Mouse (Mus musculus): ENCODE data around the gene Efhc1.

Gene Efhc1

DNA sequence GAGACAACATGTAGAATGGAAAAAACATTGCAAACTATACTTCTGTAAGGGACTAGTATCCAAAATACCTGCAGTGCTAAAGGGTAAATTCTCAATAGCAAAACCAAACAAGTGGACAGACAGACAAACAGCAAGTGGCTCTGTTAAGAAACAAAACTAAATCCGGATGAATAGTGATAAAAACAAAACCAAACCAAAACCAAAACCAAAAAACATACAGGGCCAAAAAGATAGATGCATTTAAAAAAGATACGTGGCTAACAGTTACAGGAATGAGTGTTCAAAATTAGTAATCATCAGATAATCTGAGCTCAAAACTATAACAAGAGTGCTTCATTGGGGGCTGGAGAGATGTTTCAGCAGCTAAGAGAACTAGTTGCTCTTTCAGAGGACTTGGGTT lies 18.2 kb downstream of the Efhc1 start:
- peaks cover 14% of the 10 kb centered on the region for H3K4me1 ChIP-seq (replicated peaks; ENCODE audit: low read depth, low read length)
- no peak overlapping the region for H3K4me3 ChIP-seq (replicated peaks; ENCODE audit: low read length)
- TF ChIP-seq CTCF (conservative IDR thresholded peaks at IDR 0.05; ENCODE audit: low read length), result no peak
- TF ChIP-seq NANOG (IDR thresholded peaks at IDR 0.05; ENCODE audit: borderline replicate concordance, low read length), result no peak
- TF ChIP-seq POU5F1 (IDR thresholded peaks at IDR 0.05; ENCODE audit: borderline replicate concordance, low read length), result no peak
- no peaks in the 10 kb centered on the region; the same call in 1 of the 2 replicates for H3K9me3 ChIP-seq (ENCODE audit: low read length)
- no peaks in the 10 kb centered on the region for H3K36me3 ChIP-seq (ENCODE audit: insufficient read depth, low read length)
- no peaks in the 10 kb centered on the region for H3K27me3 ChIP-seq (ENCODE audit: insufficient read depth, low read length)

DNA sequence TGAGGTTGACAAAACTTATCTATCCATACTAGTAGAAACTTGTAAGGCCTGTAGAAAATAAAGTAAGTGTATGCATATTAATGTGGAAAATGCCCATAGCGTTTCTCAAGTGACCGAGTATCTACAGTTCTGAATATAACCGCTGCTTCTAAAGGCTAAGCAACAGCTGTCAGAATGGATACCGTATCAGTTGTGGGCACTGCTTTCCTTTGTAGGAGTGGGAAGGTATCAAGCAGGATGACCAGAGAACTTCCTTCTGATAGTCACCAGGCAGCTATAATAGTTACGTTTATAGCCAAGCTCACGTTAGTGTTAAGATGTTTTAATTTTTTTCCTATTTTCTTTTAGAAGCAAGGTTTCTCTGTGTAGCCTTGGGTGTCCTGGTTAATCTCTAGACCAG lies 22.0 kb downstream of the Efhc1 start:
- Histone ChIP-seq H3K9me3 (ENCODE audit: low read length) (0 out of 2 replicates have a peak, but pooled peaks cover 10% of the 10 kb centered on the region), H3K4me1 (replicated peaks; ENCODE audit: low read depth, low read length) (peaks cover 19% of the 10 kb centered on the region), H3K36me3 (ENCODE audit: insufficient read depth, low read length) (no peaks in the 10 kb centered on the region), H3K27me3 (ENCODE audit: insufficient read depth, low read length) (no peaks in the 10 kb centered on the region), H3K4me3 (replicated peaks; ENCODE audit: low read length) (no peak overlapping the region)
- TF ChIP-seq POU5F1 (IDR thresholded peaks at IDR 0.05; ENCODE audit: borderline replicate concordance, low read length), result no peak
- no peak for TF ChIP-seq CTCF (conservative IDR thresholded peaks at IDR 0.05; ENCODE audit: low read length)
- TF ChIP-seq NANOG (IDR thresholded peaks at IDR 0.05; ENCODE audit: borderline replicate concordance, low read length), result no peak

DNA sequence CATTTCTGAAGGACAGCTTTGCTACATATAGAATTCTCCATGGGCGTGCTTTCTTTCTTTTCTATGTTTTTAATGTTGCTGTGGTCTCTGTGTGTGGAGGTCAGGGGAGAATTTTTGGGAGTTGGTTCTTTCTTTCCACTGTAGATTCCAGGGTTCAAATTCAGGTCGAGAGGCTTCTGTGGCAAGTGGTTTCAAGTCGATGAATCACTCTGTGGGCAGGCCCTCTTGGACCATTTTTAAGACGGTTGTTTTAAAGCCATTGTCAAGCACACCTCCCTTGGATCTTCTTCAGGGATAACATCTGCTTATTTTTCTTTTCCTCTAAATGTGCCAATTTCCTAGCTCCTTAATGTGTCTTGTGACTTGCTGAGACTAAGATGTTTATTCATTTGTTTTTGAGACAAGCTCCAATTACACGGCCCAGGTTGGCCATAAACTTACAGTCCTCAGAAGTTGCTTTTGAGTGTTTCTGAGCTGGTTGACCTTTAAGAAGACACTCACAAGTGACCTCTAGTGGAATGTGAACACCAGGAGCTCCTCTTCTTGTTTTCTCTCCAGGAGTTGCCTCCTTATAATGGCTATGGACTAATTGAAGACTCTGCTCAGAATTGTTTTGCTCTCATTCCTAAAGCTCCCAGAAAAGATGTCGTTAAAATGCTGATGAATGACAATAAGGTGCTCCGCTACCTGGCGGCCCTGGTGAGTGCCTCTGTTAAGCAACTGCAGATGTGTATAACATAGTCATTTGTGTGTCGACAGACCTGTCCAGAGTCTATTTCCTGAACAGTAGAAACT lies 23.1 kb downstream of the Efhc1 start:
- Histone ChIP-seq H3K36me3 (ENCODE audit: insufficient read depth, low read length) (no peaks in the 10 kb centered on the region), H3K4me3 (replicated peaks; ENCODE audit: low read length) (no peak overlapping the region), H3K9me3 (ENCODE audit: low read length) (0 out of 2 replicates have a peak, but pooled peaks cover 10% of the 10 kb centered on the region), H3K4me1 (replicated peaks; ENCODE audit: low read depth, low read length) (peaks cover 23% of the 10 kb centered on the region), H3K27me3 (ENCODE audit: insufficient read depth, low read length) (no peaks in the 10 kb centered on the region)
- TF ChIP-seq CTCF (conservative IDR thresholded peaks at IDR 0.05; ENCODE audit: low read length) (no peak), NANOG (IDR thresholded peaks at IDR 0.05; ENCODE audit: borderline replicate concordance, low read length) (peak; percentile 98), POU5F1 (IDR thresholded peaks at IDR 0.05; ENCODE audit: borderline replicate concordance, low read length) (peak; percentile 71; the same call in 1 of the 2 replicates)

DNA sequence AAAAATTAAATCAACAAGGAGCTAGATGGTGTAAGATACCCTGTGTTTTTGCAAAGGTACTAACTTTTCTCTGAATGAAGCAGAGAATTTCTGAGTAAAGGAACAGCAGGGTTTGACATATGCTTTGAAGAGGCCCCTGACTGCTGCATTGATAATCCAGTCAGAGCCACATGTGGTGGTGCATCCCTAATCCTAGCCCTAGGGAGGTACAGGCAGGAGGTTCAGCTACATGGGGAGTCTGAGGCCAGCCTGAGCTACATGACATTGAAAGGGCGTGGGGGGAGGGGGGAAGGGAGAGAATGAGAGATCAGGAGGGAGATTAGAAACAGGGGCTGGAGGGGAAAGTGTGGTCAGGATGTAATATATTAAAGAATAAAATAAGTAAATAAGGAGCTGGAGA lies 29.1 kb downstream of the Efhc1 start:
- Histone ChIP-seq H3K4me1 (replicated peaks; ENCODE audit: low read depth, low read length) (peaks cover 23% of the 10 kb centered on the region), H3K27me3 (ENCODE audit: insufficient read depth, low read length) (no peaks in the 10 kb centered on the region), H3K36me3 (ENCODE audit: insufficient read depth, low read length) (no peaks in the 10 kb centered on the region), H3K4me3 (replicated peaks; ENCODE audit: low read length) (no peak overlapping the region), H3K9me3 (ENCODE audit: low read length) (0 out of 2 replicates have a peak, but pooled peaks cover 6% of the 10 kb centered on the region)
- TF ChIP-seq POU5F1 (IDR thresholded peaks at IDR 0.05; ENCODE audit: borderline replicate concordance, low read length) (no peak), CTCF (conservative IDR thresholded peaks at IDR 0.05; ENCODE audit: low read length) (no peak), NANOG (IDR thresholded peaks at IDR 0.05; ENCODE audit: borderline replicate concordance, low read length) (no peak)

DNA sequence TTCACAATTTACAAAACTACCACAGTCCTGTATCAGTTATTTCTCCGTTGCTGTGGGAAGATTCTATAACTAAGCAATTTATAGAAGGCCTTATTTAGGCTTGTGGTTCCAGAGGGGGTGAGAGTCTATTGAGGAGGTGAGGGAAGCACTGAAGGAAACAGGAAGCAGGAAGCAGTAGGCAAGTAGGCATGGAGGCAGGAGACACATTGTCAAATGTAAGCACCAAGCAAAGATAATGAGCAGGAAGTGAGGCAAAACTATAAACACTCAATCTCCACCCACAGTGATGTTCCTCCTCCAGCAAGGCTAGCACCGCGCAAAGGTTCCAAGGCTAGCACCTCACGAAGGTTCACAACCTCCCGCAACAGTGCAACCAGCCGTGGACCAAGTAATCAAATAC lies 30.3 kb downstream of the Efhc1 start:
- Histone ChIP-seq H3K4me3 (replicated peaks; ENCODE audit: low read length) (no peak overlapping the region), H3K36me3 (ENCODE audit: insufficient read depth, low read length) (no peaks in the 10 kb centered on the region), H3K9me3 (ENCODE audit: low read length) (no peaks in the 10 kb centered on the region), H3K4me1 (replicated peaks; ENCODE audit: low read depth, low read length) (peaks cover 32% of the 10 kb centered on the region), H3K27me3 (ENCODE audit: insufficient read depth, low read length) (no peaks in the 10 kb centered on the region)
- TF ChIP-seq POU5F1 (IDR thresholded peaks at IDR 0.05; ENCODE audit: borderline replicate concordance, low read length) (no peak), CTCF (conservative IDR thresholded peaks at IDR 0.05; ENCODE audit: low read length) (no peak), NANOG (IDR thresholded peaks at IDR 0.05; ENCODE audit: borderline replicate concordance, low read length) (no peak)

DNA sequence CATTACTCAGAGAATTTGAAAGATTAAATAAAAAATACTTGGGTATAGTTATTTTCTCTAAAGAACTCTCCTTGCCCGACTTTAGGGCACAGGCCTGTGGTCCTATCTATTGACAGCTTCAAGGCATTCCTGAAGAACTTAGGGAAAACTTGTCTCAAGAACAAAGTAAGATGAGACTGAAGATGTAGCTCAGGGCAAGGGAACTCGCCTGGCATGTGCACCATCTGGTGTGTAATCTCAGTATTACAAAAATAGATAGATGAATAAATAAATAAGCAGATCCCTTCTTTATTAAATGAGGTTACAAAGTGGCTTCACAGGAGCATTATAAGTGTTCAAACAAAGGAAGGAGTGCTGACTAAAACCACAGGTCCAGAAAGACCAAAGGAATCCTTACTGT lies 32.7 kb downstream of the Efhc1 start:
- H3K27me3 ChIP-seq (ENCODE audit: insufficient read depth, low read length), result no peaks in the 10 kb centered on the region
- TF ChIP-seq CTCF (conservative IDR thresholded peaks at IDR 0.05; ENCODE audit: low read length) (no peak), POU5F1 (IDR thresholded peaks at IDR 0.05; ENCODE audit: borderline replicate concordance, low read length) (no peak), NANOG (IDR thresholded peaks at IDR 0.05; ENCODE audit: borderline replicate concordance, low read length) (no peak)
- H3K9me3 ChIP-seq (ENCODE audit: low read length), result no peaks in the 10 kb centered on the region
- H3K4me1 ChIP-seq (replicated peaks; ENCODE audit: low read depth, low read length), result peaks cover 32% of the 10 kb centered on the region
- H3K4me3 ChIP-seq (replicated peaks; ENCODE audit: low read length), result no peak overlapping the region
- no peaks in the 10 kb centered on the region for H3K36me3 ChIP-seq (ENCODE audit: insufficient read depth, low read length)

DNA sequence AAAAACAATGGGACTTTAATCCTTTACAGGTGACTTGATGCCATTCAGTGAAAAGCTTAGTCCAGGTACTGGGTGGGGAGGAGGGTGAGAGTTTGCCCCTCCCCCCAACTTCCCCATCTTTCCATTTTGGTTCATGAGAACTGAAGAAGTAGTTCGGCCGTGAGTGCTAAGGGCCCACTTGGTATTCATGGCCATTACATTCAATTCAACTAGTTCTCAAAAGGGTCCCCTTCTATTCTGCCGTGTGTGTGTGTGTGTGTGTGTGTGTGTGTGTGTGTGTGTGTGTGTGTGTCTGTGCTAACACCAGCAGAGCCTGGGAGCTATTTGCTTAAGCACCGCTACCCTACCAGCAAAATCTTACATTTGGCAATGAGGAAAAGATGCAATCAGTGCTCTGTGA lies 33.2 kb downstream of the Efhc1 start:
- no peak for TF ChIP-seq POU5F1 (IDR thresholded peaks at IDR 0.05; ENCODE audit: borderline replicate concordance, low read length)

DNA sequence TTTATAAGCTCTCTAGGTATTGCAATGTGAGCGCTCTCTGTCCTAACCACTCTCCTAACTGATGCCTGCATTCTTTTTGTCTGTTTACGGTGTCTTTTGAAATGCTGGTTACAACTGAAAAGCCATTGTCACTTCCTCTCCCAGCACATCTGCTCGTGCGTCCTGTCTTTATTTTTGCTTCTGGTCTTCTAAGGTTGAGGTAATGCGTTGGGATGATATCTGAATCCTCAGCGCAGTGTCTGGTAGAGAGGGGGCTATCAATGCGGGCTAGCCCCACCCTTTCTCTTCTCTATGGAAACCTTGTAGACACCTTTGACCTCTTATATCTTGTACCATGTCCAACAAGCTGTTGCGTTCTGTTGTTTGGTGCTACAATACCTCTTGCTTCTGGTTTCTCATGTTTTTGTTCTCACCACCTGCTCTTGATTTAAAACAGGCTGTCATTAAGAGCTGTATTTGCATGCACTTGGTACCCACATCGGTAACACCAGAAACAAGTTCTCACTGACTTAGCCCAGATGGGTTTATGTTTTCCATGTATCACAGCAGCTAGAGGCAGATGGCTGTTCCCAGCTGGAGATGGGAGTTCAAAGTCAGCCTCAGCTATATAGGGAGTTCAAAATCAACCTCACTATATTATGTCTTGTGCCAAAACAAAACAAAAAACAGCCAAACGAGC lies 35.1 kb downstream of the Efhc1 start:
- no peaks in the 10 kb centered on the region for H3K36me3 ChIP-seq (ENCODE audit: insufficient read depth, low read length)

More for the DNA sequence above, 33.2 kb downstream of the Efhc1 start:
- Histone ChIP-seq H3K4me3 (replicated peaks; ENCODE audit: low read length) (no peak overlapping the region), H3K36me3 (ENCODE audit: insufficient read depth, low read length) (no peaks in the 10 kb centered on the region), H3K4me1 (replicated peaks; ENCODE audit: low read depth, low read length) (peaks cover 27% of the 10 kb centered on the region), H3K27me3 (ENCODE audit: insufficient read depth, low read length) (no peaks in the 10 kb centered on the region), H3K9me3 (ENCODE audit: low read length) (no peaks in the 10 kb centered on the region)

More for the DNA sequence above, 35.1 kb downstream of the Efhc1 start:
- no peaks in the 10 kb centered on the region for H3K9me3 ChIP-seq (ENCODE audit: low read length)
- TF ChIP-seq POU5F1 (IDR thresholded peaks at IDR 0.05; ENCODE audit: borderline replicate concordance, low read length) (no peak), NANOG (IDR thresholded peaks at IDR 0.05; ENCODE audit: borderline replicate concordance, low read length) (no peak), CTCF (conservative IDR thresholded peaks at IDR 0.05; ENCODE audit: low read length) (no peak)
- no peaks in the 10 kb centered on the region for H3K27me3 ChIP-seq (ENCODE audit: insufficient read depth, low read length)
- H3K4me1 ChIP-seq (replicated peaks; ENCODE audit: low read depth, low read length), result peaks cover 11% of the 10 kb centered on the region; the same call in 1 of the 2 replicates
- no peak overlapping the region for H3K4me3 ChIP-seq (replicated peaks; ENCODE audit: low read length)
